In the genomic region with DNA sequence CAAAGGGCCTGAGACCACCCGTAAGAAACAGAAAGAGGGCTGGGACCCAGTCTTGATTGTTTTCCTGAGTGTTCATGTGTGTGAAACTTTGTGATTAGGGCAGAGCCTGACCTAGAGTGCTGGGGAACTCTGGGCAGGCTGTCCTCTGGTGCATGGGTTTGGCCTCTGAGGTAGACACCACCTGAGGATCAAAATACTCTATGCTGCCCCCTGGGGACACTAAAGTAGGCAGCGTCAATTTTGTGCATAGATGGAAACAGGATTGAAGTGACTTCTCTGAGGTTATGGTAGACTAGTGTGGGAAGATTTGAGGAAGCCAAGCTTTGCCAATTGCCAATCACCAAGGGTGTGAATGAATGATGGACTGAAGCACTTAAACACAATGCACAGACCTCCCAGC, we compare ENCODE assay signal across 14 mouse cellular contexts. TPM values are rescaled to one million over a fixed set of nuclear protein-coding genes. Genes with fewer than 3 reads are reported as not detected.
DNase-seq lines count a peak whose midpoint lies in the region; ATAC-seq and TF ChIP-seq lines count a peak whose summit lies in the region.
"Had no signal": no experiment of that assay in that cellular context is flagged by ENCODE, and none has a peak within 500 bp of the region (broad histone marks: within the 10 kb centered on the region; RNA-seq: fewer than 3 reads in every experiment).

No protein-coding gene starts in this region.

- peak overlapping the region; percentile 23; the same call in 1 of the 2 replicates for H3K27ac ChIP-seq in liver, embryonic 12.5 days
- H3K27ac ChIP-seq in bone marrow, adult 2 months (ENCODE audit: control insufficient read depth, insufficient read depth, low read depth, low read length, poor library complexity) = no peak overlapping the region
- H3K27ac ChIP-seq: embryonic facial prominence, embryonic 10.5 days; forebrain, embryonic 15.5 days; hindbrain, embryonic 13.5 days; macrophage had no signal

- no peak for DNase-seq in liver
- DNase-seq in left cerebral cortex, postnatal 10 days (ENCODE audit: extremely low spot score in 1 of 2, low spot score in 2 of 2) = no peak
- no peak for DNase-seq in urinary bladder, adult 2 months (ENCODE audit: low spot score)
- DNase-seq: kidney, postnatal 10 days had no signal

- no peak for ATAC-seq in liver, embryonic 12.5 days
- peak; percentile 25; the same call in 1 of the 2 replicates for ATAC-seq in neutrophil, adult 5-6 weeks (ENCODE audit: extremely low read depth, insufficient number of reproducible peaks, low FRiP score, poor library complexity, severe bottlenecking)
- ATAC-seq: forebrain, embryonic 15.5 days had no signal

- peaks cover 50% of the 10 kb centered on the region for H3K4me1 ChIP-seq in liver, embryonic 12.5 days
- peaks cover 40% of the 10 kb centered on the region for H3K4me1 ChIP-seq in E14TG2a.4 (replicated peaks; ENCODE audit: low read depth, low read length)
- H3K4me1 ChIP-seq in bone marrow, adult 2 months (ENCODE audit: control insufficient read depth, insufficient read depth, low read length) = peaks cover 3% of the 10 kb centered on the region
- H3K4me1 ChIP-seq: embryonic facial prominence, embryonic 10.5 days; forebrain, embryonic 15.5 days; hindbrain, embryonic 13.5 days had no signal

- no peak overlapping the region for H3K4me2 ChIP-seq in liver, embryonic 12.5 days
- H3K4me2 ChIP-seq: forebrain, embryonic 15.5 days; hindbrain, embryonic 13.5 days had no signal

- no peaks in the 10 kb centered on the region for H3K27me3 ChIP-seq in liver, embryonic 12.5 days (replicated peaks)
- no peaks in the 10 kb centered on the region for H3K27me3 ChIP-seq in E14TG2a.4 (ENCODE audit: insufficient read depth, low read length)
- H3K27me3 ChIP-seq: forebrain, embryonic 15.5 days had no signal

- TF ChIP-seq CTCF in E14TG2a.4 (conservative IDR thresholded peaks at IDR 0.05; ENCODE audit: low read length) = peak; percentile 46
- 0 out of 2 replicates have a peak, but pooled peaks have one; percentile 24 for TF ChIP-seq CTCF in bone marrow, adult 2 months (IDR thresholded peaks at IDR 0.05; ENCODE audit: control insufficient read depth, insufficient read depth, low read length)

- no peak for TF ChIP-seq POLR2A in bone marrow, adult 2 months (IDR thresholded peaks at IDR 0.05; ENCODE audit: borderline replicate concordance, control insufficient read depth, low read depth, low read length)

- H3K9ac ChIP-seq in liver, embryonic 12.5 days = no peak overlapping the region
- H3K9ac ChIP-seq: forebrain, embryonic 15.5 days; hindbrain, embryonic 13.5 days had no signal

- H3K9me3 ChIP-seq in liver, embryonic 12.5 days (replicated peaks) = no peaks in the 10 kb centered on the region
- no peaks in the 10 kb centered on the region for H3K9me3 ChIP-seq in E14TG2a.4 (ENCODE audit: low read length)
- H3K9me3 ChIP-seq: embryonic facial prominence, embryonic 10.5 days; forebrain, embryonic 15.5 days; hindbrain, embryonic 13.5 days had no signal

- intact Hi-C loops in left cerebral cortex, postnatal 10 days (cut with DNase I) = no loop called here

- WGBS in liver, embryonic 12.5 days (ENCODE audit: insufficient replicate concordance) = 58% methylated on average over 2 of the region's 2 CpGs
- 64% methylated on average over 2 of the region's 2 CpGs for WGBS in bone marrow, adult 2 months

- H3K4me3 ChIP-seq in liver, embryonic 12.5 days = no peak overlapping the region
- peak overlapping the region; percentile 57; the same call in 1 of the 2 replicates for H3K4me3 ChIP-seq in E14TG2a.4 (replicated peaks; ENCODE audit: low read length)
- H3K4me3 ChIP-seq in bone marrow, adult 2 months (replicated peaks; ENCODE audit: control insufficient read depth, low read depth, low read length) = no peak overlapping the region
- H3K4me3 ChIP-seq: embryonic facial prominence, embryonic 10.5 days; forebrain, embryonic 15.5 days; hindbrain, embryonic 13.5 days; myocyte had no signal

- H3K36me3 ChIP-seq in liver, embryonic 12.5 days = peaks cover 41% of the 10 kb centered on the region
- H3K36me3 ChIP-seq in E14TG2a.4 (ENCODE audit: insufficient read depth, low read length) = peaks cover 28% of the 10 kb centered on the region

RNA-seq across cellular contexts. Expression of gene Mcat, which starts 7.1 kb away (rescaled TPM):
- 27.1 and 28.1 TPM in 2 replicates for polyA plus RNA-seq in liver, embryonic 12.5 days (2016; fragmentation: Nextera tagmentation; extraction: Ambion mirVana)
- polyA plus RNA-seq in bone marrow, adult 2 months (2011; ENCODE audit: insufficient read depth, insufficient read length, low replicate concordance, missing spikeins) = 5.4 and 11.0 TPM in 2 replicates
- total RNA-seq in neutrophil, adult 5-6 weeks (2017) = 10.9 and 11.3 TPM in 2 replicates
- total RNA-seq in left cerebral cortex, postnatal 10 days (2021) = 10 to 100 TPM; 33.8 to 38.3 TPM
- 22.5 and 23.5 TPM in 2 replicates for polyA plus RNA-seq in urinary bladder, adult 2 months (2012; rRNA removed)

RNA-seq across cellular contexts. Expression of gene Tspo, which starts 7.2 kb away (rescaled TPM):
- polyA plus RNA-seq in liver, embryonic 12.5 days (2016; fragmentation: Nextera tagmentation; extraction: Ambion mirVana) = 186 and 192 TPM in 2 replicates
- 80.1 and 97.0 TPM in 2 replicates for polyA plus RNA-seq in bone marrow, adult 2 months (2011; ENCODE audit: insufficient read depth, insufficient read length, low replicate concordance, missing spikeins)
- 60.5 and 62.7 TPM in 2 replicates for total RNA-seq in neutrophil, adult 5-6 weeks (2017)
- total RNA-seq in left cerebral cortex, postnatal 10 days (2021) = 1 to 10 TPM; 2.6 to 2.9 TPM
- polyA plus RNA-seq in urinary bladder, adult 2 months (2012; rRNA removed) = 214 and 260 TPM in 2 replicates

RNA-seq across cellular contexts. Expression of gene Ttll12, which starts 24.3 kb away (rescaled TPM):
- 62.7 and 64.0 TPM in 2 replicates for polyA plus RNA-seq in liver, embryonic 12.5 days (2016; fragmentation: Nextera tagmentation; extraction: Ambion mirVana)
- 18.6 and 19.8 TPM in 2 replicates for polyA plus RNA-seq in bone marrow, adult 2 months (2011; ENCODE audit: insufficient read depth, insufficient read length, low replicate concordance, missing spikeins)
- 2.2 and 4.5 TPM in 2 replicates for total RNA-seq in neutrophil, adult 5-6 weeks (2017)
- 10 to 100 TPM; 19.1 to 19.2 TPM for total RNA-seq in left cerebral cortex, postnatal 10 days (2021)
- polyA plus RNA-seq in urinary bladder, adult 2 months (2012; rRNA removed) = 11.2 and 11.7 TPM in 2 replicates

RNA-seq across cellular contexts. Expression of gene Bik, which starts 44.0 kb away (rescaled TPM):
- polyA plus RNA-seq in liver, embryonic 12.5 days (2016; fragmentation: Nextera tagmentation; extraction: Ambion mirVana) = 2.2 and 2.7 TPM in 2 replicates
- 3.3 and 4.9 TPM in 2 replicates for polyA plus RNA-seq in bone marrow, adult 2 months (2011; ENCODE audit: insufficient read depth, insufficient read length, low replicate concordance, missing spikeins)
- total RNA-seq in neutrophil, adult 5-6 weeks (2017) = 0.47 TPM in 1 of 2 replicates, not detected in the other
- total RNA-seq in left cerebral cortex, postnatal 10 days (2021) = not detected
- polyA plus RNA-seq in urinary bladder, adult 2 months (2012; rRNA removed) = 20.2 and 22.4 TPM in 2 replicates
- total RNA-seq: left cerebral cortex, postnatal 25 days had no signal
- polyA plus RNA-seq: macrophage had no signal

RNA-seq across cellular contexts. Expression of gene Ttll1, which starts 59.9 kb away (rescaled TPM):
- polyA plus RNA-seq in liver, embryonic 12.5 days (2016; fragmentation: Nextera tagmentation; extraction: Ambion mirVana) = 9.6 and 10.0 TPM in 2 replicates
- polyA plus RNA-seq in bone marrow, adult 2 months (2011; ENCODE audit: insufficient read depth, insufficient read length, low replicate concordance, missing spikeins) = 2.4 and 5.1 TPM in 2 replicates
- 5.4 and 6.1 TPM in 2 replicates for total RNA-seq in neutrophil, adult 5-6 weeks (2017)
- 10 to 100 TPM; 57.7 to 61.2 TPM for total RNA-seq in left cerebral cortex, postnatal 10 days (2021)
- polyA plus RNA-seq in urinary bladder, adult 2 months (2012; rRNA removed) = 15.1 and 23.2 TPM in 2 replicates
